Mouse (Mus musculus) neural tube, embryonic 11.5 days (tissue): ENCODE measurements around the gene Spag17. TPM values are rescaled to one million over a fixed set of nuclear protein-coding genes. Genes with fewer than 3 reads are reported as not detected.

Source experiments
- ATAC-seq: fragments of 200-750 bp; cut with Nextera tagmentation; 2 replicates; pipeline ENCODE4 v1.8.0; 2017; ENCODE audit warnings: moderate number of reproducible peaks, mild to moderate bottlenecking, moderate TSS enrichment, moderate library complexity; ENCODE audit not compliant: insufficient read depth, low FRiP score, low TSS enrichment
- DNase-seq: peaks from one replicate; pipeline ENCODE4 v3.0.0-alpha.2; 2015; ENCODE audit warnings: low spot score
- H3K27ac ChIP-seq: fragments of 300-500 bp; sonication (generic); 2 replicates; pipeline ENCODE4 v1.5.1; 2014; ENCODE audit warnings: low read depth, mild to moderate bottlenecking, low read length
- H3K27me3 ChIP-seq: fragments of 300-500 bp; sonication (generic); 2 replicates; pipeline ENCODE4 v1.6.1; 2014; ENCODE audit warnings: mild to moderate bottlenecking, low read length, mixed read lengths; ENCODE audit not compliant: control insufficient read depth, insufficient read depth
- H3K36me3 ChIP-seq: fragments of 300-500 bp; sonication (generic); 2 replicates; pipeline ENCODE4 v1.6.1; 2014; ENCODE audit warnings: mild to moderate bottlenecking, low read length, moderate library complexity, mixed read lengths; ENCODE audit not compliant: control insufficient read depth, insufficient read depth
- H3K4me1 ChIP-seq: fragments of 300-500 bp; sonication (generic); 2 replicates; pipeline ENCODE4 v1.6.1; 2014; ENCODE audit warnings: low read length, mixed read lengths; ENCODE audit not compliant: control insufficient read depth, insufficient read depth
- H3K4me2 ChIP-seq: fragments of 300-500 bp; sonication (generic); 2 replicates; pipeline ENCODE4 v1.6.1; 2014; ENCODE audit warnings: low read depth, mild to moderate bottlenecking, moderate library complexity
- H3K4me3 ChIP-seq: fragments of 300-500 bp; sonication (generic); 2 replicates; pipeline ENCODE4 v1.5.1; 2014; ENCODE audit warnings: low read depth, low read length
- H3K9ac ChIP-seq: fragments of 300-500 bp; sonication (generic); 2 replicates; pipeline ENCODE4 v1.6.1; 2014; ENCODE audit warnings: mild to moderate bottlenecking, low read length
- H3K9me3 ChIP-seq: fragments of 300-500 bp; sonication (generic); 2 replicates; pipeline ENCODE4 v1.6.1; 2016; ENCODE audit warnings: low read length; ENCODE audit not compliant: control insufficient read depth
- WGBS: fragments of 180-500 bp; shearing (Covaris S2); extraction: QIAGEN DNeasy Blood & Tissue Kit; methylation state at CpG from one replicate; pipeline ENCODE4 v1.1.7; 2014; 5-methylcytosine and 5-hydroxymethylcytosine counted together
- polyA plus RNA-seq: library from polyadenylated mRNA; unstranded; fragments of >200 nt; fragmentation: Nextera tagmentation; extraction: Ambion mirVana; gene quantifications from 2 replicates; pipeline ENCODE4 v1.2.1, GENCODE M21; 2014

Gene Spag17
- polyA plus RNA-seq, 1 experiment from 2014 or later = 0.17 TPM

DNA sequence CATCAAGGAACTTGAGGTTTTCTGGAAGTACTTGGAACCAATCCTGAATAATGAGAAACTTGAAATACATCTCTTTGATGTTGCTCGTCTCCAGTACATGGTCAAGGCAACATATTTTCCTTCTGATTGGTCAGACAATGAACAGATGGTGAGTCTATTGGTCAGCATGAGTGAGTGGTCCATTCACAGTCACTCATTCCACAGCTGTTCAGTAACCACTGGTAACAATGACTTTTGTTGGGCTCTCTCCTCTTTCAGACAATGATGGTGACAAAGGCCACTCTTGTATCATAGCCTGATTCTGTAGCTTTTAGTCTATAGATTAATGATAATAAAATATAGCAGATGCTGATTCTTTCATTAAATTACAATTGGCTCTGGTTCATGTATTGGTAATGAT is 119.5 kb downstream of the Spag17 start:
- no peaks in the 10 kb centered on the region for H3K36me3 ChIP-seq
- no peak for ATAC-seq
- no peak overlapping the region for H3K27ac ChIP-seq

DNA sequence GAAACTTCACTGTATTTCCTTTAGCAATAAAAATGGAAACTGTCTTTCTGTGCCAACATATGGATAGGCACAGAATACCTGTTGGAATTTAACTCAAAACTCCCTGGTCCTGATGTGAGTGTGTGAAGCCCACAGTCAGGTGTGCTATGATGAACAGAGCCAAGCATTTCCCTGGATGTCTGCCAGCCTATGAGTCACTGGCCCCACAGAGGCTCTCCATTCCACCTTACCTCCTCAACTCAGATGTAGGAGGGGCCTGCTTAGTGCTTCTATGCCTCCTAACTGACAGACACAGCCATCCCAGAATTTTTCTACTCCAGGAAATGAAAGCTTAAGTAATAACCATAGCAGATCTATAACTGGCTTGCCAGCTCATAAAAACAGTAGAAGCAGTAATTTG is 124.6 kb downstream of the Spag17 start:
- H3K27ac ChIP-seq = no peak overlapping the region
- no peaks in the 10 kb centered on the region for H3K4me1 ChIP-seq
- H3K4me3 ChIP-seq = no peak overlapping the region
- H3K27me3 ChIP-seq = no peaks in the 10 kb centered on the region
- DNase-seq (no peak), ATAC-seq (no peak)
- no peak overlapping the region for H3K9ac ChIP-seq
- no peak overlapping the region for H3K4me2 ChIP-seq
- H3K9me3 ChIP-seq = no peaks in the 10 kb centered on the region
- H3K36me3 ChIP-seq = no peaks in the 10 kb centered on the region

More for the DNA sequence above, 119.5 kb downstream of the Spag17 start:
- no peak overlapping the region for H3K4me3 ChIP-seq
- H3K27me3 ChIP-seq = no peaks in the 10 kb centered on the region
- WGBS = 33% methylated on average over 1 of the region's 1 CpGs
- no peak for DNase-seq
- no peak overlapping the region for H3K9ac ChIP-seq
- H3K4me1 ChIP-seq = no peaks in the 10 kb centered on the region
- no peak overlapping the region for H3K4me2 ChIP-seq
- H3K9me3 ChIP-seq = no peaks in the 10 kb centered on the region

DNA sequence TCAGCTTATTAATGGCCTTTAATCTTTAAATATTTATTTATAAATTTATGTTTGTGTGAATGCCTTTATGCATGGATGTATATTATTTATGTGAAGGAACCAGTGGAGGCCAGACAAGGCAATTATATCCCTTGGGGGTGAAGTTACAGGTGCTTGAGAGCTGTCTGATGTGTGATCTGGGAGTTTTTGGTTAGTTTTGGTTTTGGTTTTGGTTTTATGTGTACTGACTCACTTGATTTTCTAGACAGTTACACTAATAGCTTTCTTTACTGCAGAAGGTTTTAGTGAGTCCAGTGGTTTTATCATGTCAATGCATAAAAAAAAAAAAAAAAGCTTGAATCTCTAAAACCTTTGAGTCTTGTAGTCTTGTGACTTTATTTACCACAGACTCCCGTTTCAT is 128.9 kb downstream of the Spag17 start:
- no peak for DNase-seq
- Histone ChIP-seq H3K27me3 (no peaks in the 10 kb centered on the region), H3K4me2 (no peak overlapping the region), H3K27ac (no peak overlapping the region), H3K36me3 (no peaks in the 10 kb centered on the region), H3K9ac (no peak overlapping the region), H3K9me3 (no peaks in the 10 kb centered on the region), H3K4me3 (no peak overlapping the region), H3K4me1 (no peaks in the 10 kb centered on the region)
- ATAC-seq = no peak
- 97% methylated on average over 1 of the region's 1 CpGs for WGBS

DNA sequence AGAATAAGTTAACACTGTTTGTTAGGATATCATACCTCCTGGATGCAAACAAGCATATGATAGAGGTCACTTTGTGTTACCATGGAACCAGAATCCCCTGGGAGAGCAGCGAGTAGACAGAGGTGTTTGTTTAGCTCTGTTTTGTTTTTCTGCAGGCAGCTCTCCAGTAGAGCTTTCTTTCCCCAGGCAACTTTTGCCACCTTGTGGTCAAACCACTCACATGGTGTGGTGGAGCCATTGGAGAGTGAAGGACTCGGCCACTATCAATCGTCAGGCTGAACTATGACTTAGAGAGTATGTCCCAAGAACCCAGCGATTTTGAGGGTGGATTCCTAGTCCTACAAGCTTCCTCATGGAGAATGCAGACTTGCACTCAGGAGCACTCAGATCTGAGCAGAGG is 146.1 kb downstream of the Spag17 start:
- Histone ChIP-seq H3K27me3 (no peaks in the 10 kb centered on the region), H3K27ac (no peak overlapping the region), H3K36me3 (no peaks in the 10 kb centered on the region), H3K9ac (no peak overlapping the region), H3K9me3 (no peaks in the 10 kb centered on the region), H3K4me2 (no peak overlapping the region), H3K4me3 (no peak overlapping the region), H3K4me1 (no peaks in the 10 kb centered on the region)
- no peak for ATAC-seq
- 55% methylated on average over 4 of the region's 4 CpGs for WGBS
- DNase-seq = peak; percentile 15

DNA sequence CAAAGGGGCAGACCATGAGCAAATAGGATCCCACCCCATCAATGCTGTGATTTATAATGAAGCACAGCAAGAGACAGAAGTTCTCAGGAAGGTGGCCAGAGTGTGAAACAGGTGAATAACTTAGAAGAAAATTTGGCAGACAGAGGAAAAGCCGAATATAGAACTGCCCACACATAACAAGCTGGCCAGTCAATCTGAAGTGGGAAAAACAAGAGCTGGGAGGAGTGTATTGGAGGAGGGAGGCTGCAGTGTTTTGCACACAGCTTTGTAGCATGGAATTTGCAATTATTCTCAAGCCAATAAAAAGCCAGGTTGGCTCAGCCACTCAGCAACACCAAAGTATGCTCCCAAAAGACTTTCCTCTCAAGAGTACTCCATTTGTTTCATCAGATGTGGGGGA is 147.8 kb downstream of the Spag17 start:
- no peaks in the 10 kb centered on the region for H3K9me3 ChIP-seq
- DNase-seq = no peak
- no peaks in the 10 kb centered on the region for H3K36me3 ChIP-seq
- no peak overlapping the region for H3K9ac ChIP-seq
- 77% methylated on average over 1 of the region's 1 CpGs for WGBS
- H3K4me2 ChIP-seq = no peak overlapping the region
- no peaks in the 10 kb centered on the region for H3K4me1 ChIP-seq
- no peak overlapping the region for H3K4me3 ChIP-seq
- ATAC-seq = no peak
- no peak overlapping the region for H3K27ac ChIP-seq
- no peaks in the 10 kb centered on the region for H3K27me3 ChIP-seq

DNA sequence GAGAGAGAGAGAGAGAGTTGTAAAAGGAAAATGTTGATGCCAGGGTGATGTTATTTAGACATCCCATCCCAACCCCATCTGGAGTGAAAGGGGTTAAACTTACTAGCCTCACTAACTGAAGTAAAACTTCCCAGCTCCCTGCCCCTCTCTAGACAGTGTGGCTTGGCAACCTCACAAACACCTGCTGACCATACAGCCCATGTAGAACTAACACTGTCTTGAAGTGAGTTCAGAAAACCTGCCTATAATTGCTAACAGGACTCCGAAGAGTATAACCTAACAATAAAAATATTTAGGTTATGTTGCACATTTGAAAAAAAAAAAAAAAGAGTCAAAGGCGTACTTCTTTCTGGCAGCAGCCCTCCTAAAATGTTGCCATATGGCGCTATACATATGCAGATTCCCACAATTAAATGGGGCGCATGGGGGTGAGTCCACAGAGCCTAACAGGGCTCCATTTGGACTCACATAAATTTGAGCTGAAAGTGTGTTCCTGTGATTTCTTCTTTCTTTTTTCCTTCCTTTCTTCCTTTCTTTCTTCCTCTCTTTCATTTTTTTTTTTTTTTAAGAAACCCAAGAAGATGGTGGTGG is 149.3 kb downstream of the Spag17 start:
- Histone ChIP-seq H3K27me3 (no peaks in the 10 kb centered on the region), H3K4me3 (no peak overlapping the region), H3K9ac (no peak overlapping the region), H3K4me2 (no peak overlapping the region), H3K36me3 (no peaks in the 10 kb centered on the region), H3K27ac (no peak overlapping the region), H3K4me1 (no peaks in the 10 kb centered on the region), H3K9me3 (no peaks in the 10 kb centered on the region)
- 55% methylated on average over 4 of the region's 4 CpGs for WGBS
- no peak for DNase-seq
- ATAC-seq = peak; percentile 65; the same call in 1 of the 2 replicates

DNA sequence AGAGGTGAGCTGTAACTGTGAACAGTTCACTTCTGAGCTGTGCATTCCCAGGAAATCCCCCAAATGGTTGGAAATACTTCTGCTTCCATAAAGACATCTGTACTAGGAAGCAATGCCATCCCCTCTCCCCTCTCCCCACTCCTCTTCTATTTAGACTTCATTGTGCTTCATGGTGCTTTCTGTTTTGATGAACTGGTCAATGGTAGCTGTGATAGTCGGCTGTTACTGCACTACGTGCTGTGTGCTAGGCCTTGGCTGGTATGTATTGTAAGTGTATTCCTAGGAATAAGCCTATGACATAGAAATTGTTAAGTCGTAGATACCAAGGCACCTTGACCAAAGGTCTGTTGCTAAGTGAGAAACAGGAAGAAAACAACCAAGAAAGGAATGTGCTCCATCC is 149.9 kb downstream of the Spag17 start:
- H3K9ac ChIP-seq = no peak overlapping the region
- DNase-seq = no peak
- H3K4me3 ChIP-seq = no peak overlapping the region
- peak; percentile 27; the same call in 1 of the 2 replicates for ATAC-seq
- WGBS = 77% methylated on average over 3 of the region's 3 CpGs
- H3K4me2 ChIP-seq = no peak overlapping the region
- H3K4me1 ChIP-seq = no peaks in the 10 kb centered on the region
- H3K27ac ChIP-seq = no peak overlapping the region
- no peaks in the 10 kb centered on the region for H3K36me3 ChIP-seq
- no peaks in the 10 kb centered on the region for H3K27me3 ChIP-seq
- no peaks in the 10 kb centered on the region for H3K9me3 ChIP-seq

DNA sequence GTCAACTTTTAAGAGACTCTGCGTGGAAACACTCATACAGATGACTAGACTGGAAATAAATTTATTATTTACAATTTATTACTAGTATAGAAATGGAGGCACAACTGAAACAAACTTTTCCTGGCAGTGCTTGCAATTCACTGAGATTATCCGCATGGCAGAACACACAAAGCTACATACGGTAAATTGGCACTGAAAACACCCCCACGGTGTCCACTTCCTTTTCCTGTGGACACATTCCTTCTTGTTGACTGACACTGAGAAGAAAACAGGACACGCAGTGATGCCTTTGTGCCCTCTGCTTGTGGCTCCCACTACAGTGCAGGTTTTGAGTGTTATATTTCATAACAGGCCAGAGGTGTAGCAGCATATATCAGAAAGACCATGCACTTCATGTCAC is 151.6 kb downstream of the Spag17 start:
- Histone ChIP-seq H3K36me3 (no peaks in the 10 kb centered on the region), H3K9ac (no peak overlapping the region), H3K9me3 (no peaks in the 10 kb centered on the region), H3K4me2 (no peak overlapping the region), H3K4me3 (no peak overlapping the region), H3K27ac (no peak overlapping the region), H3K27me3 (no peaks in the 10 kb centered on the region), H3K4me1 (no peaks in the 10 kb centered on the region)
- 78% methylated on average over 5 of the region's 5 CpGs for WGBS
- DNase-seq (no peak), ATAC-seq (no peak)

DNA sequence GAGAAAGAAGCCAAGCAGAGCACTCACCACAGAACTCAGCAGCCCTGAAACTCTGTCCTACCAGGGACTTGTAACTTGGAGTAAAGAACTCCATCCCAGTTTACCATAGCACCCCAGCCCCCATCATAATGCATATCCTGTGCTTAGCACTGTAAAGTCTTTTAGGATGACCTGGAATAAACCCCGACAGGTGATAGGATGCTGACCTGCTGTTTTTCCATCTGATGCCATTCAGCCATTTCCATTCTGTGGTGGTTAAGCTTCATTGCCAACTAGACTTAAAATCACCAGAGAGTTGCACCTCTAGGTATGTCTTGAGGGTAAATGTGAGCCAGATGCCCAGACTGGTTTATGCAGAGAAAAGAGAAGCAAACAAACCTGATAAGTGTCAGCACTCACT is 189.2 kb downstream of the Spag17 start:
- no peaks in the 10 kb centered on the region for H3K4me1 ChIP-seq
- H3K4me2 ChIP-seq = no peak overlapping the region
- no peak overlapping the region for H3K4me3 ChIP-seq
- no peaks in the 10 kb centered on the region for H3K9me3 ChIP-seq
- no peak overlapping the region for H3K27ac ChIP-seq
- no peak for DNase-seq
- no peaks in the 10 kb centered on the region for H3K36me3 ChIP-seq
- no peak overlapping the region for H3K9ac ChIP-seq
- H3K27me3 ChIP-seq = no peaks in the 10 kb centered on the region
- ATAC-seq = no peak
- WGBS = 83% methylated on average over 1 of the region's 1 CpGs
